Mouse (Mus musculus): Measurements from ENCODE around the gene Clps.

Clps gene

DNA sequence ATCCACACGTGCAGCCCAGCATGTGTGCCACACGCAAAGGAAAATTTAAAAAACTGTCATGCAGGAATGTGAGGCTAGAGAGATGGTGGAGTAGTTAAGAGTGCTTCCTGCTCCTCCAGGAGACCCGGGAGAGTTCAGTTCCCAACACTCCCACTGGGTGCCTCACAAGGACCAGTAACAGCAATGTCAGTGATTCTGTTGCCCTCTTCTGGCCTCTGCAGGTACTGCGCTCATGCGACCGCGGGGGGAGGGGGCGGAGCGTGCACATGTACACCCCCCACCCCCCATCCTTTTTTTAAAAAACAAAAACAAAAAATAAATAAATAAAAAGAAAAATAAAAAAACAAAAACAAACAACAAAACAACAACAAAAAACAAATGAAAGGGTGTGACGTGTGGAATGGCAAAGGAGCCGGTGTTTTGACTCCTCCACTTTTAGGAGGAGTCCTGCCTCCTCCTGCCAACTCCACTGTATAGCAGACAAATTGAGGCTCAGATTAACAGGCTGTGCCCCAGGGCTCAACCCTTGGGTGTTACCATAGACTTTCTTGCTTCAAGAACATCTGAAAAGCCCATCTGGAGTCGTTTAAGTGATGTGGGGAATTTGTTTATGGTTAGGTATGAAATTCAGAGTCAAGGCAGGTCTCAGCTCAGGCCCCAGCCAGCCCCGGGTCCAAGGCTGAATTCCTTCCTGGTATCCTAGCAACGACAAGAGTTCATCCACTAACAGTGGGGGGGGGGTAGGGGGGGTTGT is 7.3 kb downstream of the Clps start:
- DNase-seq (ENCODE audit: low spot score in 2 of 2) = peak; percentile 70 to 80

DNA sequence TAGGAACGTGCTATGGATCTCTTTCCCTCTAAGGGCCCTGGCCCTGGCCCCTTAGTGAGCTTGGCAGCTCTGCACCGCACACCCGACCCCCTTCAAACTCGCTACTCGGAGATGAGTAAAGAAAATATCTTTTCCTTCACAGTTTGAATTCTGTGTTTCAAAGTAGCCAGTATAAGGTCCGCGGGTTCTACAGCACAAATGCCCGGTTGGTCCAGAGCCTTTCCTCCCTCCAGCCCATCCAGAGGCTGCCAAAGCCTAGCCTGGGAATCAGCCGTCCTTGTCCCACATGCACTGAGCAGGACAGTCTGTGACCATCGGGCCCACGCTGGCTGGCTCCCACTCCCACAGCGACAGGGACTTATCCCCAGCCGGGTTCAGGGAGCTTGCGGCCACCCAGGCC is 11.5 kb downstream of the Clps start, which contains the start of gene Clpsl2:
Gene Clpsl2, plus strand, starts transcription at position 301 of the 400 bp plus-strand sequence.
- DNase-seq (ENCODE audit: low spot score in 2 of 2) = no peak

DNA sequence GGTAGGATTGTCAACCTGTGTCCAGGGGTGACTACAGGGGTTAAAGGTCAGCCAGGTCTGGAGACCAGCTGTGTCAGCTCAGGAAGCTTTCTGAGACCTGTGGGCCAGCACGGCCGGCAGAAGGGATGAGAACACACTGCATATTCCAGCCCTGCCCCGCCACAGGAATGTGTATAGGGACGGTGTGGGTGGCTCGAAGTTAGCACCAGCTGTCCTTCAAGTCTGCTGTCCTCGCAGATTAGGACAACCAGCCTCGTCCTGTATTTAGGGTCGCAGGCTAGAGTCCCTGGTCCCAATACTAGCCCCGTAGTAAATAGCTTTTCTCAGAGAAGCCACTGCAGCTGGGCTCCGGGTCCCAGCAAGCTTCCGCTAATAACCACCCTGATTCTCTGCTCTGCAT is 12.0 kb downstream of the Clps start:
- no peak for DNase-seq (ENCODE audit: low spot score in 2 of 2)

DNA sequence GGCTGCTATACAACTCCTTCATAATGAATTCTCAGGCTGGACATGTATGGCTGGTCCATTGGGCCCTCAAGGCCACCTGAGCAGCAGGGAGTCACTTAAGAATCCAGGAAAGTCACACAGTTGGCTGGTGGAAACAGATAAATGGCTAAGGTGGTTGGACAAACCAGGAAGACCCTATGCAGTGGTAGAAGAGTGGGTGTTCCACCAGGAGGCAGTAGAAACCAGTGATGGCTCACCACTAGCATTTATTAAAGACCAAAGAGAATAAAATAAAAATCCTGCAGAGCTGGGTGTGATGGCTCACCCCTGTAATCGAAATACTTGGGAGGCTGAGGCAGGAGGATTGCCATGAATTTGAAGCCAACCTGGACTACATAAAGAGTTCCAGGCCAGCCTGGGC is 13.6 kb downstream of the Clps start:
- no peak for DNase-seq (ENCODE audit: low spot score in 2 of 2)

DNA sequence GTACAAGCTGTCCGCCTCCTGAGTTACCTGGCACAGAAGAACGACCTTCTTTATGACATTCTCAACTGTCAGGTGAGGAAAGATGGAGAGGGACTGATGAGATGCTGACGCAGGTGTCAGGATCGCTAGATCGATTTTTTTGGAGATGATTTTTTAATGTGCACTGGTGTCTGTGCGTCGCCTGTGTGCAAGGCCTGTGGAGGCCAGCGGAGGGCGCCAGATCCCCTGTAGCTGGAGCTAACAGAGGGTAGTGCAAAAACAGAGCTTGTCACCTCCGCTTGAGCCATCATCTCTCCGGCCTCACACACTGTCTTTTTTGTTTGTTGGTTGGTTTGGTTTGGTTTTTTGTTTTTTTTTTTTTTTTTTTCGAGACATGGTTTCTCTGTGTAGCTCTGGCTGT is 22.7 kb downstream of the Clps start:
- no peak for DNase-seq (ENCODE audit: low spot score in 2 of 2)

DNA sequence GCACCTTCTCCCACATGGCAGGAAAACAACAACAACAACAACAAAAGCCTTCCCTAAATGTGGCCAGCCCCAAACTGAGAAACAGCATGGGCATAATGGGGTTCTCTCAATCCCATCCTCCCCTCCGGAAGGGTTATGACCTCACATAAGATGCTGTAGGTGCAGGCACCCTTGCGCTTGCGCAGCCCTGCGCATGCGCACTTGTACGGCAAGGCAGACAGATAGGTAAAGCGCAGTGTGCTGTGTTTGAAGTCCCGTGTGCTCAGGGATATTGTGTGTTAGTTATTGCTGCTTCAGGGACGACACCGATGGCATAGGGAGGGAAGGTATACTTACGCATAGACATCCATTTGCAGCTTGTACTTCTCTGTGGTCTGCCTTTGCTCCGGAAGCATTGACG is 27.2 kb downstream of the Clps start:
- no peak for DNase-seq (ENCODE audit: low spot score in 2 of 2)

DNA sequence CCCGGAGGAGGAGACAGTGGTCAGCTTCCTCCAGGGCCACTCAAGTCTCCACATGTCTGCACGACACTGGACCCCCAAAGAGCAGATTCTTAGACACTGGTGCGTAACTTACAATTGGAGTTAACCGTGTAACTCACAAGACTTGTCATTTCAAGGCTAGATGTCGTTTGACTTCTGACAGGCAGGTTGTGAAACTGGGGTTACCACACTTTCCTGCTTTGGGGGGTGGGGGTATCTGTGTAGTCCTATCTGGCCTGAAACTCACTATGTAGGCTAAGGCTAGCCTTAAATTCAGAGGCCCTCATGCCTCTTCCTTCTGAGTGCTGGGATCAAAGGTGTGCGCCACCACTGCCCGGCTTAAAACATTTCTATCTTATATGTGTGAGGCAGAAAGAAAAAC is 28.0 kb downstream of the Clps start:
- DNase-seq (ENCODE audit: low spot score in 2 of 2) = no peak

DNA sequence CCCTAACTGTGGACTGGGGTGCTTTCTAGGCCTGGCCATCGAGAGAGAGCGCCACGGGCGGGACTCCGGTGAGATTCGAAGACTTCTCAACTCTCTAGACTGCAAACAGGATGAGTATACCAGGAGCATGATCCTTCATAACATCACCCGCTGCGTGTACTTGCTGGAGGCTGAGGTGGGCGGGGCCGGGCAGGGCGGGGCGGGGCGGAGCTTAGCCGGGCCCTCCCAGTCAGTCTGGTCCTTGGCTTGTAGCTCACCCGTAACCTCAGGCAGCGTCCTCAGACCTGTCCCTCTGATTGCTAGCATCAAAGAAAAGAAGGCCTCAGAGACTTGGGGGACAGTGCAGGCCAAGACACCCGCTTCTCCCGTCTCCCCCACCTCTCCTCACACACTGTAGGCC is 28.6 kb downstream of the Clps start:
- no peak for DNase-seq (ENCODE audit: low spot score in 2 of 2)

DNA sequence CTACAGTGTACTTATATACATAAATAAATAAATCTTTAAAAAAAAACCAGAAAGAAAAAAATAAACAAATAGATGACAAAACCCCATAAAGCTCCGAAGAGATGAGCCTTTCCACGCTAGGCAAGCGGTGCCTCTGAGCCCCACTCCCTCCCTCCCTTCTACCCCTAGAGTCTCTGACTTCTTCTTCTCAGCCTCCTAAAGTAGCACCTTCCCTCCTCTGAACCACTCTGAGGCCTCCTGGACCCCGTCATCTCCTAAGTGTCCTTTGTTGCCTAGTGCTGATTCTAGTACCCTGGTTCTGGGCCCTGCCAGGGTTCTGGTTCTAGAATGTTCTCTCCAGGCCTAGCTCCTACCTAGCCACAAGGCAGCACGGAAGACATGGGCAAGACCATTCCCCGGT is 30.1 kb downstream of the Clps start, which contains the start of gene Armc12:
Gene Armc12, plus strand, starts transcription at position 301 of the 400 bp plus-strand sequence.
- DNase-seq (ENCODE audit: low spot score in 2 of 2) = no peak

DNA sequence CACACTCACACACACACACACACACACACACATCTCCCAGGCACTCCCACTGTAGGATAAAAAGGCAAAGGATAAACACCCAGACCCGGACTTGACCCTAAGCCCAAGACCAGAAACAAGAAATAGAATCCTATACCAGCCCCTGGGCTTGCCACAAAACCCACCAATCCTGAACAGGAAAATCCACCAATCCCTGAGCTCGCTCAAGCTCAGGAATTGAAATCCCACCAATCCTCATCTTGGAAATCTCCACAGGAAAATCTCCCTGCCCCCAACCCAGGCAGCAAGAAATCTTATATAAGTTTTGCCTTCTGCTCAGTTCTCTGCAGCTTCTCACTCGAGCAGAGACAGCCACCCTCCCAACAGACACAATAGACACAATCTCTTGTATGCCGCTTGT is 31.4 kb downstream of the Clps start:
- no peak for DNase-seq (ENCODE audit: low spot score in 2 of 2)

DNA sequence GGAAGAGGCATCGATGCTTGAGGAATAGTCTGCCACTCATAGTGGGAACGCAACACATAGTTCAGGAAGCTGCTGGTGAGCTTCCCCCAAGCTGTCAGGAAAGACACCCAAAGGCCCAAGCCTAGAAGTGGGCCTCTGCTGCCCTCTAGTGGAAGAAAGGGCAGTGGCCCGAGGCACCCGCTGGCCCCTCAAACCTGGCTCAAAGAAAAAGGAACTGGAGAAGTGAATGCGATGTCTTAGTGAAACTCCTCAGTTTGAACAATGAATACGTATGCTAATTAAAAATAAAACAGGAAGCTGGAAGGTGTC is 32.6 kb downstream of the Clps start:
- peak; percentile 78 to 89 for DNase-seq (ENCODE audit: low spot score in 2 of 2)

DNA sequence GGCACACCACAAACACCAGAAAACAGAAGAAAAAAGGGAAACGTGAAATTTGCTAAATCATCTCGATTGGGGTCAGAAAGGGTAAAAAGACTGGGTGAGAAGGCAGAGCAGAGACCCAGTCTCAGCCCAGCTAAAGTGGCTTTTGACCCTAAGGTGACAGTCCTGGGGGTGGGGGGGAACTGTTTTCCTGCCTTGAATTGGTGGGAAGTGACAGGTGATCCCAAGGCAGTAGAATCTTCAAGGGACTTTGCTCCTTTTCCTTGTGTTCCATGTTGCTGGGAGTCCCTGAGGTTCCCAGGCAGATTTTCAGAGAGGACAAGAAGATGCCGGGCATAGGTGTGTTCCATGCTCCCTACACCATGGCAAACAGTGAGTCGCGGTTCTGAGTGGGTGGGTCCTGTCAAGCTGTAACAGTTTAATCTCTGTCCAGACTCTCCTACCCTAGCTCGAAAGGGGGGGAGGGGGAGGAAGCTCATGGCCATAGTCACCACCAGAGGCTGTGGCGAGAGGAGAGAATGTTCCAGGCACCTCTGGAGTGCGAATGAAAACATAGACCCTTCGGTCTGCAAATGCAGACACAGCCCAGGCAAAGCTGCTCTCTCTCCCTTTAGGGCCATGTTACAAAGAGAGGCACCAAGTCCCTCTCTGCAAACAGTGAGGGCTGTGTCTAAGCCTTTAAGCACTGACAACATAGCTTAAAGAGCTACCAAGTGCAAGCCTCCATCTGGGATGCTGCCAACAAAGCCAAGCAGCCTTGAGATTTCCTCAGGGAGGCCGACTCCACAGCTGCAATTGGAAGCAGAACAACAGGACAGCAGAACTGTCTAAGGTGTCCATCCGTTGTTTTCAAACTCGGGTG is 33.2 kb downstream of the Clps start:
- no peak for DNase-seq (ENCODE audit: low spot score in 2 of 2)

DNA sequence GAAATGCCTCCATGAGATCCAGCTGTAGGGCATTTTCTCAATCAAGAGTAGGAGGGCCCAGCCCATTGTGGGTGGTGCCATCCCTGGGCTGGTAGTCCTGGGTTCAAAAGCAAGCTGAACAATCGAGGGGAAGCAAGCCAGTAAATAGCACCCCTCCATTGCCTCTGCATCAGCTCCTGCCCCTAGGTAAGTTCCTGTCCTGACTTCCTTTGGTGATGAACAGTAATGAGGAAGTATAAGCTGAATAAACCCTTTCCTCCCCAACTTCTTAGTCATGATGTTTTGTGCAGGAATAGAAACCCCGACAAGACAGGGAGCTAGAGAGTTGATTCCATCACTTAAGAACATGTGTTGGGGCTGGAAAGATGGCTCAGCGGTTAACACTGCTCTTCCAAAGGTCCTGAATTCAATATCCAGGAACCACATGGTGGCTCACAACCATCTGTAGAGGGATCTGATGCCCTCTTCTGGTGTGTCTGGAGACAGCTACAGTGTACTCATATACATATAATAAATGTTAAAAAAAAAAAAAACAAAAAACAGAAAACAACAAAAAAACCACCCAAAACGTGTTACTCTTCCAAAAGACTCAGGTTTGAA is 35.6 kb downstream of the Clps start:
- DNase-seq (ENCODE audit: low spot score in 2 of 2) = no peak

DNA sequence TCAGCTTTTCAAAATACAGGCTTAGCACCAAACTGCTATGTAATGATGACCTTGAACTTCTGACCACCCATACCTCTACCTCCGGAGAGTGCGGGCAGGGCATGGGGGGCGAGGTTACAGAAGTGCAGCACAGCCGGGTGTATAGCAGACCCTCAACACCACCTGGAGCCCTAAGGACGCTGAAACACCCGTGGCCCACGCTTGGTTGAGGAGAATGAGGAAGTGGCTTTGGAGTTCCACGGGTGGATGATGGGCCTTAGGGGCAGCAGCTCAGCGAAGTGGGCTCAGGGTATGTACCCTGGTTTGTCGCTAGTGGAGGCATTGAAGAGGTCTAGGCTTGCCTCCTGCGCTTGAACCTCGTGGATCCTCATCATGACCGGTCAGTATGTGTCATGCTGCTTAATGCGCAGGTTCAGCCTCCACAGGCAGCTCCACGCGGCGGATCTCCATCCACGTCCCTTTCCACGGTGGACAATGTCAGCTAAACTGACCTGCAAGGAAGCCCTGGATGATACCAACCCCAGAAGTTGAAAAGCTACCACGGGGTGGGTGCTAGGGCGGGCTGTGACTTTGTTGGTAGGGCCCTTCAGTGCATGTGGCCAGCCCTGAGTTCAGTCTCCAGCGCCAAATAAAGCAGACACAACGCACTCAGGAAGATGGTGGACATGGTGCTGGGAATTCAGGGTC is 36.4 kb downstream of the Clps start:
- no peak for DNase-seq (ENCODE audit: low spot score in 2 of 2)

DNA sequence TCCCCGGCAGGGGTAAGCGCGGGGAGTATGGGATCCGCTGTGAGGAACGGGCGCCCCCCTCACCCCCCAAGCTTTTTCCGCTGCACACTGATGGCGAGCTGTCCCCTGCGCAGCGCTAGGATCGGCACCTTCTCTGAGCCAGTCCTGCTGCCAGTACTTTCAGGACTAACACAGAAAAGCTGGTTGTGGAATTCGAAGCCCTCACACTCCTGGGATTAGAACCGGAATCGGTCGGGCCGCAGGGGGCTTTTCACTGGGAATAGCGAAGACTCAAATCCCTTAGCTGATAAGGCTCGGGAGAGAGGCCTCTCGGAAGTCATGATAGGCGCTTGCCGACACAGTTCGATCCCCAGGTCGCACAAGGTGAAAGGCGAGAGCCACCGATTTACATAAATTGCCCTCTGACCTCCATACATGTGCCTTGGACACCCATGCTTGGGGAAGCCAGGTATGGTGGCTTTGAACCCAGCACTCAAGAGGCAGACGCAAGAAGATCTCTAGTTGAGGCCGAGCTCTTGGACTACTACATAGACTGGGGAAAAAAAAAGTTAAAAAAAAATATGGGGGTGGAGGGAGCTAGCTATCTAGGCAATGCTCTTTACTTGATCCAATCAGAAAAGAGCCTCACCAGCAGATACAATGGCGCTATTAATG is 37.1 kb downstream of the Clps start:
- no peak for DNase-seq (ENCODE audit: low spot score in 2 of 2)

DNA sequence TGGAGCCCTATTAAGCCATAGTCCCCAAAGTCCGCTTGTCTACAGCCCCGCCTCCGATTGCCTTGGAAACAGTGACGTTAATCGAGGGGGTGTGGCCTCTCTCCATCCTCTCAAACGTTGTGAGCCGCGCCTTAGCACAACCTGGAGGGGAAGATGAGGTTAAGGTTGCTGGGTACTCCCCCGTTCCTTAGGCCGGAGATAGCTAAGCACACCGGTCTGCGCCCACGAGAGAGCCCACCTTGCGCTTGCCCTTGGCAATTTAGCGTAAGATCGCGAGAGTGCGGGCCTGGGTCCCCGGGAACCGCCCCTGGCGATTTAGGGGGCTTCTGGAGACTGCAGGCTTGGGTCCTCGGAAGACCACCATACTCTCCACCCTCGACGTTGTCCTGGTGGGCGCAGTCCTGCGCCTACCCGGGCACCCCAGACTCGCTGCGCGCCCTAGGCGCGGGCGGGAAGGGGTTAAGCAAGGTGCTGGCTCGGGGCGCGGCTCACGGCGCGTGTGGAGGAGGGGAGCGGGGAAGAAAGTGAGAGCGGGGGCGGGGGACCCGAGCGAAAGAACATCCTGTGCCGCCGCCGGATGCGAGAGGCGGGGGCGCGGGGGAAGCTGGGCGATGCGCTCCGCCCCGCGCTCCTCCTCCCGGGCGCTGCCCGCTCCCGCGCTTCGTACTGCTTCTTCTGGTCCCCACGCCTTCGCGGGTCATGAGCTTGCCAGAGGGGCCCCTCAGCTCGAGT is 37.8 kb downstream of the Clps start:
- DNase-seq (ENCODE audit: low spot score in 2 of 2) = peak; percentile 61 to 75

DNA sequence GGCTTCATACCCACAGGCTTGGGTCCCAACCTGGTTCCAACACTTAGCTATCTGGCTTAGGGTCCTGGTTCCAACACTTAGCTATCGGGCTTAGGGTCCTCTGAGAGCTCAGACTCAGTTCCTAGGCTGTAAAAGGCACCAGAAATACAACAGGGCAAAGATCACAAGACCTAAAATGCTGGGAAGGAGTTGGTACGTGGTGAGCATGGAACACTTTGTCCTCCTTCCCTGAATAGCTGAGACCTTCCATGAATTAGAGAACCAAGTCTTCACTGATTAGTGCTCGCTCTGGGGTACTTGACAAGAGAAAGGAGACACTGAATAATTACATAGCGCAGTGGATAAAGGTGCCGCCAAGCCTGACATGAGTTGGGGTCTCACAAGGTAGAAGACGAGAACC is 38.6 kb downstream of the Clps start:
- DNase-seq (ENCODE audit: low spot score in 2 of 2) = no peak

DNA sequence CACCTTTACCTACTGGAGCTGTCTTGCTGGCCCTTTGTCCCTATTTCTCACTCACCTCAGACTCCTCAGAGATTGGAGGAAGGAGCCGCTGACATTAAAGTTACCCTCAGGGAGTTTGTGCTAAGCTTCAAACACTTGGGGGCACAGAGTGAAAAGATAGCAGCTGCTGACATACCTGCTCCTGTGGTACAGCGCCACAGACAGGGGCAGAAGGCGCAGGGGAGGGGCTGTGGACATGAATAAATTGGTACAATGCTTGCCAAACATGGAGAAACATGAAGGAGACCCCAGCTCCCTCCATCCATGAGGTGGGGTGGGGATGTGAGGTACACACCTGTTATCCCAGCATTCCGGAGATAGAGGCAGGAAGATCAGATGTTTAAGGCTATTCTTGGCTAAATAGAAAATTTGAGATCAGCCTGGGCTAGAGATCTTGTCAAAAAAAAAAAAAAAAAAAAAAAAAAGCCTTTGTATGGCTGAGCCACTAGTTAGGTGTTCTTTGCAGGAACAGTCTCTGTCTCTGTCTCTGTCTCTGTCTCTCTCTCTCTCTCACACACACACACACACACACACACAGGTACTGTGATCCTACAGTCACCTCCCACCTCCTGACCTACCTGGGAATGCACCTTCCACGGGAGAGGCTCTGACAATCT is 39.4 kb downstream of the Clps start:
- DNase-seq (ENCODE audit: low spot score in 2 of 2) = no peak

DNA sequence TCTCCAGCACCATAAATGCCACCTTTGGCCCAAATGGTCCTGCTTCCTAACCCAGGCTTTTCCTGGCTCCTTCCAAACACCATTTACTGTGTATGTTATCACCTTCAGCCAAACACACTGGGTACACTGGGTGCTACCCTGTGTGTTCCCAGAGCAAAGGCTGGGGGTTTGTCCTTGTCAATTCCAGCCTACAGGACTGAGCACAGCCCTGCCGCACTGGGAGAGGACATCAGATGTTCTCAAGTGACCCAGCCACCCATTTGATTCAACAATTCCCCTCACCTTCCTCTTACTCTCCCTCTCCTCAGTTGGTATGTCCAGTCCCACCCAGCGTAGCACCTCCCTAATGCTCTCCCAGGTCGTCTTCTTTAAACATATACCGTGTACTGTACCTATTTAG is 40.0 kb downstream of the Clps start:
- no peak for DNase-seq (ENCODE audit: low spot score in 2 of 2)

DNA sequence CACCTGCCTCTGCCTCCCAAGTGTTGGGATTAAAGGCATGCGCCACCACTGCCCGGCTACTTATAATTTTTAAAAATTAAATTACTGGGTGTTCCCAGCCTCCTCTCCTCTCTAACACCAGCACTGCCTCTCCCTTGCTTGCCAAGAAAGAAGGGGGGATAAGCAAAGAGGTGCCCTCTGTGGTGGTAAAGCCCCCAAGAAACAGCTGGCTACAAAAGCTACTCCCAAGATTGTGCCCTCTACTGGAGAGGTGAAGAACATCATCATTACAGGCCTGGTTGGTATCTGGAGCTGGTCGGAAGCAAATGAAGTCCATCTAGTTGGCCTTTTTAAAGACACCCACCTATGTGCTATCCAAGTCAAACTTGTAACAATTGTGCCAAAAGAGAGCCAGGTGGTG is 40.7 kb downstream of the Clps start:
- no peak for DNase-seq (ENCODE audit: low spot score in 2 of 2)

All from cerebellum, postnatal 4 days (tissue).